Mouse (Mus musculus): ENCODE measurements around the gene Dhx35. TPM values are rescaled to one million over a fixed set of nuclear protein-coding genes. Genes with fewer than 3 reads are reported as not detected.

Gene Dhx35
- polyA plus RNA-seq, 1 experiment from 2014 or later: 18.0 TPM

GRCm38 (mm10) chr2:158898469-158899196 is 104.0 kb downstream of the Dhx35 start:
- H3K36me3 ChIP-seq: no peaks in the 10 kb centered on the region
- peaks cover 11% of the 10 kb centered on the region; the same call in 1 of the 2 replicates for H3K4me1 ChIP-seq
- WGBS: 13% methylated on average over 13 of the region's 13 CpGs
- no peak for ATAC-seq (replicated peaks; ENCODE audit: low FRiP score)
- H3K27me3 ChIP-seq: no peaks in the 10 kb centered on the region
- no peak overlapping the region for H3K4me2 ChIP-seq
- no peaks in the 10 kb centered on the region for H3K9me3 ChIP-seq (replicated peaks)
- H3K27ac ChIP-seq: no peak overlapping the region
- H3K4me3 ChIP-seq (replicated peaks): no peak overlapping the region
- H3K9ac ChIP-seq: no peak overlapping the region

Other genes with a start within 250 kb of the Dhx35 start
- gene Slc32a1, start 184.0 kb upstream of the Dhx35 start, polyA plus RNA-seq (2015; fragmentation: Nextera tagmentation; extraction: Ambion mirVana): 0.12 and 0.14 TPM in 2 replicates
- gene Actr5, start 169.9 kb upstream of the Dhx35 start, polyA plus RNA-seq (2015; fragmentation: Nextera tagmentation; extraction: Ambion mirVana): 10.9 and 12.3 TPM in 2 replicates
- 14.9 and 15.3 TPM in 2 replicates for gene Ppp1r16b, start 129.4 kb upstream of the Dhx35 start, polyA plus RNA-seq (2015; fragmentation: Nextera tagmentation; extraction: Ambion mirVana)
- gene Fam83d, start 26.7 kb upstream of the Dhx35 start, polyA plus RNA-seq (2015; fragmentation: Nextera tagmentation; extraction: Ambion mirVana): 50.7 and 51.8 TPM in 2 replicates